Mouse (Mus musculus) midbrain, postnatal 0 days (tissue): ENCODE measurements at regions not wholly inside any gene's neighbourhood (a gene's known extent, or its start where the extent isn't known, plus 50 kb on each side); places are given as distances from the start of the nearest gene placed in this dataset.

Source experiments
- ATAC-seq: fragments of 200-750 bp; cut with Nextera tagmentation; 2 replicates; pipeline ENCODE4 v1.8.0; 2017; ENCODE audit warnings: moderate number of reproducible peaks, mild to moderate bottlenecking, moderate TSS enrichment, moderate library complexity; ENCODE audit not compliant: low FRiP score
- DNase-seq: peaks from one replicate; pipeline ENCODE4 v3.0.0-alpha.2; 2015; ENCODE audit warnings: low spot score
- H3K27ac ChIP-seq: fragments of 300-500 bp; sonication (generic); 2 replicates; pipeline ENCODE4 v1.5.1; 2014; ENCODE audit warnings: low read depth, mild to moderate bottlenecking, low read length, mixed read lengths
- H3K27me3 ChIP-seq: fragments of 300-500 bp; sonication (generic); 2 replicates; pipeline ENCODE4 v1.6.1; 2014; ENCODE audit warnings: low read length, control low read depth, mixed read lengths; ENCODE audit not compliant: insufficient read depth
- H3K36me3 ChIP-seq: fragments of 300-500 bp; sonication (generic); 2 replicates; pipeline ENCODE4 v1.6.1; 2014; ENCODE audit warnings: low read length, control low read depth, mixed read lengths; ENCODE audit not compliant: insufficient read depth
- H3K4me1 ChIP-seq: fragments of 300-500 bp; sonication (generic); 2 replicates; pipeline ENCODE4 v1.6.1; 2014; ENCODE audit warnings: mild to moderate bottlenecking, control low read depth, antibody characterized with exemption, low read length, mixed read lengths; ENCODE audit not compliant: insufficient read depth
- H3K4me2 ChIP-seq: fragments of 300-500 bp; sonication (generic); 2 replicates; pipeline ENCODE4 v1.6.1; 2014; ENCODE audit warnings: low read depth, mild to moderate bottlenecking, low read length, mixed read lengths; ENCODE audit not compliant: poor library complexity, severe bottlenecking
- H3K4me3 ChIP-seq: fragments of 300-500 bp; sonication (generic); 2 replicates; pipeline ENCODE4 v1.5.1; 2014; ENCODE audit warnings: low read depth, mild to moderate bottlenecking, low read length, moderate library complexity
- H3K9ac ChIP-seq: fragments of 300-500 bp; sonication (generic); replicated peaks from 2 replicates; pipeline ENCODE4 v1.6.1; 2014; ENCODE audit warnings: mild to moderate bottlenecking, low read length, moderate library complexity, mixed read lengths; ENCODE audit not compliant: poor library complexity, severe bottlenecking
- H3K9me3 ChIP-seq: fragments of 300-500 bp; sonication (generic); 2 replicates; pipeline ENCODE4 v1.6.1; 2016; ENCODE audit warnings: low read length, control low read depth
- CTCF ChIP-seq: IDR thresholded peaks from 2 replicates; pipeline ENCODE4 v1.5.1; 2016; ENCODE audit warnings: antibody characterized with exemption, mild to moderate bottlenecking
- WGBS: fragments of 180-500 bp; shearing (Covaris S2); extraction: QIAGEN DNeasy Blood & Tissue Kit; methylation state at CpG from one replicate; pipeline ENCODE4 v1.1.7; 2014; 5-methylcytosine and 5-hydroxymethylcytosine counted together

GRCm38 (mm10) chr13:3715019-3715418 is 81.2 kb downstream of the Asb13 start:
- Histone ChIP-seq H3K27me3 (no peaks in the 10 kb centered on the region), H3K36me3 (no peaks in the 10 kb centered on the region), H3K4me2 (no peak overlapping the region), H3K4me1 (peaks cover 4% of the 10 kb centered on the region; the same call in 1 of the 2 replicates), H3K4me3 (no peak overlapping the region), H3K9me3 (no peaks in the 10 kb centered on the region), H3K27ac (no peak overlapping the region), H3K9ac (no peak overlapping the region)
- WGBS = 91% methylated on average over 4 of the region's 4 CpGs
- ATAC-seq (no peak), DNase-seq (no peak)
- no peak for TF ChIP-seq CTCF

- DNase-seq = peak; percentile 23
- H3K9ac ChIP-seq = no peak overlapping the region
- H3K4me2 ChIP-seq = peak overlapping the region; percentile 37
- no peaks in the 10 kb centered on the region for H3K36me3 ChIP-seq
- 3% methylated on average over 17 of the region's 19 CpGs for WGBS
- peak; percentile 86 for ATAC-seq
- H3K4me3 ChIP-seq = no peak overlapping the region
- TF ChIP-seq CTCF = no peak
- H3K9me3 ChIP-seq = no peaks in the 10 kb centered on the region
- peaks cover 4% of the 10 kb centered on the region; the same call in 1 of the 2 replicates for H3K4me1 ChIP-seq
- H3K27ac ChIP-seq = no peak overlapping the region
- no peaks in the 10 kb centered on the region for H3K27me3 ChIP-seq
These were observed 78.8 kb downstream of the Asb13 start for GRCm38 (mm10) chr13:3712497-3713160.

- no peak for DNase-seq
- Histone ChIP-seq H3K36me3 (no peaks in the 10 kb centered on the region), H3K4me1 (peaks cover 4% of the 10 kb centered on the region; the same call in 1 of the 2 replicates), H3K4me3 (no peak overlapping the region), H3K9me3 (no peaks in the 10 kb centered on the region), H3K27ac (no peak overlapping the region), H3K4me2 (peak overlapping the region; percentile 37; the same call in 1 of the 2 replicates), H3K9ac (no peak overlapping the region), H3K27me3 (no peaks in the 10 kb centered on the region)
- ATAC-seq = no peak
- no peak for TF ChIP-seq CTCF
- 6% methylated on average over 3 of the region's 3 CpGs for WGBS
These were observed 78.3 kb downstream of the Asb13 start for GRCm38 (mm10) chr13:3712088-3712487.

GRCm38 (mm10) chr13:3709982-3710618 is 76.3 kb downstream of the Asb13 start:
- DNase-seq (no peak), ATAC-seq (no peak)
- H3K36me3 ChIP-seq = no peaks in the 10 kb centered on the region
- no peak overlapping the region for H3K4me3 ChIP-seq
- TF ChIP-seq CTCF = no peak
- WGBS = 84% methylated on average over 7 of the region's 7 CpGs
- no peak overlapping the region for H3K4me2 ChIP-seq
- H3K27me3 ChIP-seq = no peaks in the 10 kb centered on the region
- H3K27ac ChIP-seq = no peak overlapping the region
- H3K9ac ChIP-seq = no peak overlapping the region
- peaks cover 4% of the 10 kb centered on the region; the same call in 1 of the 2 replicates for H3K4me1 ChIP-seq
- H3K9me3 ChIP-seq = no peaks in the 10 kb centered on the region

- Histone ChIP-seq H3K4me3 (no peak overlapping the region), H3K4me1 (peaks cover 4% of the 10 kb centered on the region; the same call in 1 of the 2 replicates), H3K9me3 (no peaks in the 10 kb centered on the region), H3K27me3 (no peaks in the 10 kb centered on the region), H3K27ac (no peak overlapping the region), H3K9ac (no peak overlapping the region), H3K4me2 (no peak overlapping the region), H3K36me3 (no peaks in the 10 kb centered on the region)
- 64% methylated on average over 14 of the region's 14 CpGs for WGBS
- DNase-seq = no peak
- no peak for ATAC-seq
- TF ChIP-seq CTCF = no peak
These were observed 75.2 kb downstream of the Asb13 start for GRCm38 (mm10) chr13:3708896-3709631.
